8 mouse cellular contexts compared by ENCODE assay signal in the genomic region with DNA sequence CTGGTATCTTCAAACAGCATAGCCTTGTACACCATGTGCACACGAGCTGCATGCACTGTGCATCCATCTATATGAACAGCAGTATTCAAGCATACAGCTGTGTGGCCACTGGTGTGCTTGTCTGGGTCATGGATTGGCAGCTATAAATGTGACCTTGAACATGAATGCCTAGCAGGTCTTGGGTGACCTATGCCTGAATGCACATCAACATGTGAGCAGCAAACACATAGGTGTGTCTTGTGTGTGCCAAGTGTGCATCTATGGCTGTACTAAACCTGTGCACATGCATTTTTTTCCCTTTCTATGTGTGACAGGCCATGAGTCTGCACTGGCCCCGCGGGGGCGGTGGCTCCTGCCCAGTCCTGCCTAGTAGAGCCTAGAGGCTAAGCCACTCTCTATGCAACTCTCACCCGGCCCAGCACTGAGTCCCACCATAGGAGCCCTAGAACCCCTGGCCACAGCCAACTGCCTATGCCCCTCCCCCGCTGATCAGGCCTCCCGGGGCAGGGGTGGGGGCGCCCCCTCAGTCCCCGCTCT. TPM values are rescaled to one million over a fixed set of nuclear protein-coding genes. Genes with fewer than 3 reads are reported as not detected.
DNase-seq lines count a peak whose midpoint lies in the region; ATAC-seq and TF ChIP-seq lines count a peak whose summit lies in the region.

No protein-coding gene starts in this region.

- no peak for TF ChIP-seq CTCF in ES-Bruce4 (IDR thresholded peaks at IDR 0.05; ENCODE audit: low read depth, low read length)
- no peak for TF ChIP-seq CTCF in lung, postnatal 0 days (IDR thresholded peaks at IDR 0.05)

- WGBS in lung, postnatal 0 days: 9% methylated on average over 9 of the region's 9 CpGs

- peak overlapping the region; percentile 84 for H3K9ac ChIP-seq in ES-Bruce4 (ENCODE audit: low read depth, poor library complexity, severe bottlenecking)
- H3K9ac ChIP-seq in lung, postnatal 0 days (replicated peaks; ENCODE audit: low read depth): 0 out of 2 replicates have a peak overlapping the region, but pooled peaks have one; percentile 36

- peak overlapping the region; percentile 95 for H3K4me2 ChIP-seq in lung, postnatal 0 days (replicated peaks; ENCODE audit: low read depth, low read length)

- DNase-seq in 416B (ENCODE audit: low read depth): peak; percentile 8
- peak; percentile 31 to 39 for DNase-seq in heart, postnatal 14 days
- peak; percentile 7 for DNase-seq in lung, postnatal 0 days (ENCODE audit: low spot score)
- DNase-seq in ovary, postnatal 14 days (ENCODE audit: low spot score): no peak
- DNase-seq in left cerebral cortex, postnatal 14 days (ENCODE audit: low spot score in 2 of 2): no peak
- DNase-seq in embryo, embryonic 10 days (ENCODE audit: low spot score): no peak
- no peak for DNase-seq in T-cell, adult 2 months (ENCODE audit: low spot score)

- H3K36me3 ChIP-seq in ES-Bruce4 (ENCODE audit: control insufficient read depth, insufficient read depth, low read length, poor library complexity, severe bottlenecking): no peaks in the 10 kb centered on the region
- H3K36me3 ChIP-seq in lung, postnatal 0 days (ENCODE audit: insufficient read depth, low read length): no peaks in the 10 kb centered on the region

- no peak for ATAC-seq in lung, postnatal 0 days

- no peaks in the 10 kb centered on the region for H3K9me3 ChIP-seq in ES-Bruce4 (replicated peaks; ENCODE audit: control insufficient read depth, insufficient read depth, low read length, poor library complexity, severe bottlenecking)
- H3K9me3 ChIP-seq in lung, postnatal 0 days (ENCODE audit: low read length): no peaks in the 10 kb centered on the region

- no peak for TF ChIP-seq POLR2A in ES-Bruce4 (IDR thresholded peaks at IDR 0.05; ENCODE audit: insufficient read depth, low read length)

- TF ChIP-seq EP300 in ES-Bruce4 (IDR thresholded peaks at IDR 0.05; ENCODE audit: insufficient read depth, low read depth, low read length): no peak
- no peak for TF ChIP-seq EP300 in lung, postnatal 0 days (IDR thresholded peaks at IDR 0.05)

- intact Hi-C loops in heart, postnatal 14 days (cut with DNase I): no loop called here
- intact Hi-C loops in left cerebral cortex, postnatal 14 days (cut with DNase I): no loop called here

- peak overlapping the region; percentile 94 for H3K4me3 ChIP-seq in ES-Bruce4 (ENCODE audit: low read depth, low read length)
- H3K4me3 ChIP-seq in lung, postnatal 0 days (ENCODE audit: low read depth, low read length): peak overlapping the region; percentile 50

- no peak overlapping the region for H3K27ac ChIP-seq in ES-Bruce4 (ENCODE audit: insufficient read depth, low read length)
- peak overlapping the region; percentile 66 for H3K27ac ChIP-seq in lung, postnatal 0 days (ENCODE audit: low read length)

- no peaks in the 10 kb centered on the region for H3K27me3 ChIP-seq in ES-Bruce4 (ENCODE audit: control insufficient read depth, insufficient read depth, low read length, poor library complexity, severe bottlenecking)
- H3K27me3 ChIP-seq in lung, postnatal 0 days (replicated peaks; ENCODE audit: insufficient read depth, low read length): peaks cover 4% of the 10 kb centered on the region; the same call in 1 of the 2 replicates

- peaks cover 6% of the 10 kb centered on the region for H3K4me1 ChIP-seq in ES-Bruce4 (ENCODE audit: control insufficient read depth, insufficient read depth, low read length)
- H3K4me1 ChIP-seq in lung, postnatal 0 days (ENCODE audit: insufficient read depth, low read depth, low read length): no peaks in the 10 kb centered on the region; the same call in 1 of the 2 replicates

RNA-seq across cellular contexts. Expression of a gene that starts 1.3 kb away (rescaled TPM):
- 75.6 and 83.8 TPM in 2 replicates for polyA plus RNA-seq in ES-Bruce4 (2011; ENCODE audit: insufficient read depth, insufficient read length, low read depth, missing spikeins)
- 10 to 100 TPM; 43.3 to 44.2 TPM for total RNA-seq in heart, postnatal 14 days (2021)
- polyA plus RNA-seq in lung, postnatal 0 days (2015; fragmentation: Nextera tagmentation; extraction: Ambion mirVana): 8.3 and 9.7 TPM in 2 replicates
- 10 to 100 TPM; 13.8 to 15.4 TPM for total RNA-seq in left cerebral cortex, postnatal 14 days (2021)

RNA-seq across cellular contexts. Expression of a gene that starts 24.0 kb away (rescaled TPM):
- 0.76 and 1.3 TPM in 2 replicates for polyA plus RNA-seq in ES-Bruce4 (2011; ENCODE audit: insufficient read depth, insufficient read length, low read depth, missing spikeins)
- under 1 TPM; 0.88 to 0.95 TPM for total RNA-seq in heart, postnatal 14 days (2021)
- polyA plus RNA-seq in lung, postnatal 0 days (2015; fragmentation: Nextera tagmentation; extraction: Ambion mirVana): 0.23 and 0.36 TPM in 2 replicates
- under 1 TPM; 0.26 to 0.27 TPM for total RNA-seq in left cerebral cortex, postnatal 14 days (2021)

Comparison
In these comparisons a context has a peak if more than half of its experiments do, and no peak if none do; other contexts are left out.
1. DNase-seq: peak in 416B (single experiment), heart, postnatal 14 days (2 of 2) and lung, postnatal 0 days (single experiment); none in ovary, postnatal 14 days (single experiment), left cerebral cortex, postnatal 14 days (0 of 2), embryo, embryonic 10 days (single experiment) and T-cell, adult 2 months (single experiment).